Mouse (Mus musculus) adrenal gland, adult 8-10 months (tissue): ENCODE measurements around the gene Dop1a. TPM values are rescaled to one million over a fixed set of nuclear protein-coding genes. Genes with fewer than 3 reads are reported as not detected.

Experiments used
- DNase-seq: peaks from one replicate; pipeline ENCODE4 v3.0.0; 2022
- total RNA-seq, 4 experiments: library from RNA; stranded (reverse); gene quantifications; 2 replicates each; pipeline ENCODE4 v1.2.4; 2022

Gene Dop1a
- total RNA-seq, result 10 to 100 TPM; 24.8 to 43.2 (median 32.0) TPM

GRCm38 (mm10) chr9:86466990-86467870, at the start of gene Dop1a:
Dop1a (plus strand) TSS chr9:86467154.
- peak; percentile 78 for DNase-seq

GRCm38 (mm10) chr9:86417971-86418370, 49.0 kb upstream of the Dop1a start:
- DNase-seq, result no peak

- DNase-seq, result no peak
Observed at GRCm38 (mm10) chr9:86419366-86419765, 47.6 kb upstream of the Dop1a start.

GRCm38 (mm10) chr9:86423331-86423730, 43.6 kb upstream of the Dop1a start:
- DNase-seq, result no peak

GRCm38 (mm10) chr9:86435510-86435909, 31.4 kb upstream of the Dop1a start:
- DNase-seq, result no peak

- no peak for DNase-seq
Observed at GRCm38 (mm10) chr9:86436608-86437007, 30.3 kb upstream of the Dop1a start.

- no peak for DNase-seq
Observed at GRCm38 (mm10) chr9:86438337-86439009, 28.5 kb upstream of the Dop1a start.

- no peak for DNase-seq
Observed at GRCm38 (mm10) chr9:86442248-86442647, 24.7 kb upstream of the Dop1a start.

GRCm38 (mm10) chr9:86446847-86447246, 20.1 kb upstream of the Dop1a start:
- no peak for DNase-seq

- DNase-seq, result no peak
Observed at GRCm38 (mm10) chr9:86447431-86447830, 19.5 kb upstream of the Dop1a start.

- peak; percentile 50 for DNase-seq
Observed at GRCm38 (mm10) chr9:86449581-86449980, 17.4 kb upstream of the Dop1a start.

- no peak for DNase-seq
Observed at GRCm38 (mm10) chr9:86451094-86451493, 15.9 kb upstream of the Dop1a start.

- no peak for DNase-seq
Observed at GRCm38 (mm10) chr9:86451617-86452016, 15.3 kb upstream of the Dop1a start.

GRCm38 (mm10) chr9:86453626-86454025, 13.3 kb upstream of the Dop1a start:
- DNase-seq, result no peak

- DNase-seq, result peak; percentile 77
Observed at GRCm38 (mm10) chr9:86464151-86465105, 2.5 kb upstream of the Dop1a start, which contains the start of gene Ube2cbp. Ube2cbp (minus strand) TSS chr9:86464950.

- DNase-seq, result no peak
Observed at GRCm38 (mm10) chr9:86475956-86476355, 9.0 kb downstream of the Dop1a start.

GRCm38 (mm10) chr9:86476763-86477162, 9.8 kb downstream of the Dop1a start:
- DNase-seq, result no peak

- DNase-seq, result no peak
Observed at GRCm38 (mm10) chr9:86478414-86479093, 11.6 kb downstream of the Dop1a start.

- no peak for DNase-seq
Observed at GRCm38 (mm10) chr9:86482236-86482635, 15.3 kb downstream of the Dop1a start.

- no peak for DNase-seq
Observed at GRCm38 (mm10) chr9:86491740-86492139, 24.8 kb downstream of the Dop1a start.

- DNase-seq, result no peak
Observed at GRCm38 (mm10) chr9:86496261-86496660, 29.3 kb downstream of the Dop1a start.

- DNase-seq, result no peak
Observed at GRCm38 (mm10) chr9:86499083-86499482, 32.1 kb downstream of the Dop1a start.
